Mouse (Mus musculus): Measurements from ENCODE around the gene Olfr862. TPM values are rescaled to one million over a fixed set of nuclear protein-coding genes. Genes with fewer than 3 reads are reported as not detected.

The Olfr862 gene
- polyA plus RNA-seq (2016; fragmentation: Nextera tagmentation; extraction: Ambion mirVana) = not detected in 2 replicates

- Histone ChIP-seq H3K4me1 (no peaks in the 10 kb centered on the region), H3K27me3 (replicated peaks) (no peaks in the 10 kb centered on the region), H3K4me3 (no peak within 1 kb of the TSS), H3K27ac (no peak within 1 kb of the TSS), H3K36me3 (no peaks in the 10 kb centered on the region), H3K4me2 (no peak within 1 kb of the TSS), H3K9me3 (replicated peaks) (no peaks in the 10 kb centered on the region), H3K9ac (no peak within 1 kb of the TSS)
- no peak for ATAC-seq
Observed at GRCm38 (mm10) chr9:19887904-19888303, at the start of gene Olfr862. Gene Olfr862, minus strand, starts transcription at chr9:19888004.

- Histone ChIP-seq H3K27me3 (replicated peaks) (no peaks in the 10 kb centered on the region), H3K9ac (no peak within 1 kb of the TSS), H3K4me1 (no peaks in the 10 kb centered on the region), H3K36me3 (no peaks in the 10 kb centered on the region), H3K4me3 (no peak within 1 kb of the TSS), H3K27ac (no peak within 1 kb of the TSS), H3K9me3 (replicated peaks) (no peaks in the 10 kb centered on the region), H3K4me2 (no peak within 1 kb of the TSS)
- no peak for ATAC-seq
- 69% methylated on average over 2 of the region's 2 CpGs for WGBS (ENCODE audit: insufficient replicate concordance)
Observed at GRCm38 (mm10) chr9:19916565-19916964, 28.8 kb upstream of the Olfr862 start, which contains the start of gene Olfr77. Gene Olfr77, plus strand, starts transcription at chr9:19916865.

- no peak overlapping the region for H3K4me2 ChIP-seq
- WGBS (ENCODE audit: insufficient replicate concordance) = 41% methylated on average over 4 of the region's 4 CpGs
Observed at GRCm38 (mm10) chr9:19911170-19911569, 23.4 kb upstream of the Olfr862 start.

GRCm38 (mm10) chr9:19849647-19850046 lies 38.2 kb downstream of the Olfr862 start, which contains the start of gene Olfr860:
Gene Olfr860, minus strand, starts transcription at chr9:19849747.
- Histone ChIP-seq H3K27ac (no peak within 1 kb of the TSS), H3K9me3 (replicated peaks) (no peaks in the 10 kb centered on the region), H3K4me1 (no peaks in the 10 kb centered on the region)

More at GRCm38 (mm10) chr9:19911170-19911569, 23.4 kb upstream of the Olfr862 start:
- ATAC-seq = no peak
- H3K9ac ChIP-seq = no peak overlapping the region
- no peak overlapping the region for H3K27ac ChIP-seq
- H3K4me3 ChIP-seq = no peak overlapping the region
- H3K9me3 ChIP-seq (replicated peaks) = no peaks in the 10 kb centered on the region
- H3K36me3 ChIP-seq = no peaks in the 10 kb centered on the region
- H3K4me1 ChIP-seq = no peaks in the 10 kb centered on the region
- H3K27me3 ChIP-seq (replicated peaks) = no peaks in the 10 kb centered on the region

More at GRCm38 (mm10) chr9:19849647-19850046, 38.2 kb downstream of the Olfr862 start, which contains the start of gene Olfr860:
- Histone ChIP-seq H3K36me3 (no peaks in the 10 kb centered on the region), H3K9ac (no peak within 1 kb of the TSS), H3K4me2 (no peak within 1 kb of the TSS), H3K27me3 (replicated peaks) (no peaks in the 10 kb centered on the region), H3K4me3 (no peak within 1 kb of the TSS)
- WGBS (ENCODE audit: insufficient replicate concordance) = 47% methylated on average over 1 of the region's 1 CpGs
- no peak for ATAC-seq

Other genes starting within 250 kb of the Olfr862 start
- gene Olfr857, start 178.6 kb downstream of the Olfr862 start, polyA plus RNA-seq (2016; fragmentation: Nextera tagmentation; extraction: Ambion mirVana) = not detected in 2 replicates
- not detected in 2 replicates for gene Olfr58, start 107.7 kb downstream of the Olfr862 start, polyA plus RNA-seq (2016; fragmentation: Nextera tagmentation; extraction: Ambion mirVana)
- not detected in 2 replicates for gene Olfr859, start 83.1 kb downstream of the Olfr862 start, polyA plus RNA-seq (2016; fragmentation: Nextera tagmentation; extraction: Ambion mirVana)
- not detected in 2 replicates for gene Olfr860, start 38.3 kb downstream of the Olfr862 start, polyA plus RNA-seq (2016; fragmentation: Nextera tagmentation; extraction: Ambion mirVana)
- 0.18 and 0.20 TPM in 2 replicates for gene Olfr77, start 28.9 kb upstream of the Olfr862 start, polyA plus RNA-seq (2016; fragmentation: Nextera tagmentation; extraction: Ambion mirVana)
- gene Olfr866, start 140.0 kb upstream of the Olfr862 start, polyA plus RNA-seq (2016; fragmentation: Nextera tagmentation; extraction: Ambion mirVana) = not detected in 2 replicates
- not detected in 2 replicates for gene Olfr867, start 169.6 kb upstream of the Olfr862 start, polyA plus RNA-seq (2016; fragmentation: Nextera tagmentation; extraction: Ambion mirVana)
- not detected in 2 replicates for gene Olfr868, start 210.6 kb upstream of the Olfr862 start, polyA plus RNA-seq (2016; fragmentation: Nextera tagmentation; extraction: Ambion mirVana)
- gene Olfr869, start 241.0 kb upstream of the Olfr862 start, polyA plus RNA-seq (2016; fragmentation: Nextera tagmentation; extraction: Ambion mirVana) = not detected in 2 replicates

Measured in liver, embryonic 12.5 days (tissue).